Mouse (Mus musculus): ENCODE results near the gene Rsl1d1. TPM values are rescaled to one million over a fixed set of nuclear protein-coding genes. Genes with fewer than 3 reads are reported as not detected.

Rsl1d1 gene
- total and polyA plus RNA-seq, 2 experiments from 2014 or later: 71.0 to 106 TPM

DNA sequence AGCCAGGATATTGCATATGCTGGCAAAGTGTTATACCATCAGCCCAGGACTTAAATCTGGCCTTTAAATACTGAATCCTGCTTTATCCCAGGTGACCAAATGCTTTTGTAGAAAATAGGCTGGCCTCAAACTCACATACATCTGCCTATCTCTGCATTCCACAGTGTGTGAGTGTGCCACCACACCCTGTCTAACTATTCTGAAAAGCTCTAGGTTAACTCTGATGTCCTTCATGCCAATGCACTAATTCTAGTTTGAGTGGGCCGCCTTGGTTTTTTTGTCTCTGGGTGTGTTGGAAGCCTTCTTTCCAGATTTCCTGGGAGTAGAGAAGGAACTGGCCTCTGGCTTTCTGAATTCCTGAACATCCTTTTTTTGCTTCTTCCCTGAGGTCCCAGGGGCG lies 9.9 kb downstream of the Rsl1d1 start:
- H3K9ac ChIP-seq (replicated peaks; ENCODE audit: low read depth, low read length): no peak overlapping the region
- no peak overlapping the region for H3K27ac ChIP-seq (ENCODE audit: low read depth)
- no peak for ATAC-seq (ENCODE audit: insufficient read depth, low read depth)
- no peaks in the 10 kb centered on the region for H3K27me3 ChIP-seq (ENCODE audit: control insufficient read depth, insufficient read depth, low read length)
- TF ChIP-seq EP300 (IDR thresholded peaks at IDR 0.05; ENCODE audit: low read depth) (no peak), CTCF (IDR thresholded peaks at IDR 0.05; ENCODE audit: low read depth) (no peak)
- DNase-seq (ENCODE audit: low spot score): no peak
- H3K36me3 ChIP-seq (replicated peaks; ENCODE audit: control insufficient read depth, insufficient read depth, low read length): peaks cover 62% of the 10 kb centered on the region
- no peak overlapping the region for H3K4me2 ChIP-seq (ENCODE audit: low read depth, low read length)
- H3K4me3 ChIP-seq (ENCODE audit: low read depth, low read length): no peak overlapping the region
- WGBS: 87% methylated on average over 2 of the region's 2 CpGs
- no peaks in the 10 kb centered on the region for H3K4me1 ChIP-seq (ENCODE audit: control insufficient read depth, insufficient read depth)
- no peaks in the 10 kb centered on the region for H3K9me3 ChIP-seq (replicated peaks; ENCODE audit: control insufficient read depth, low read length)

DNA sequence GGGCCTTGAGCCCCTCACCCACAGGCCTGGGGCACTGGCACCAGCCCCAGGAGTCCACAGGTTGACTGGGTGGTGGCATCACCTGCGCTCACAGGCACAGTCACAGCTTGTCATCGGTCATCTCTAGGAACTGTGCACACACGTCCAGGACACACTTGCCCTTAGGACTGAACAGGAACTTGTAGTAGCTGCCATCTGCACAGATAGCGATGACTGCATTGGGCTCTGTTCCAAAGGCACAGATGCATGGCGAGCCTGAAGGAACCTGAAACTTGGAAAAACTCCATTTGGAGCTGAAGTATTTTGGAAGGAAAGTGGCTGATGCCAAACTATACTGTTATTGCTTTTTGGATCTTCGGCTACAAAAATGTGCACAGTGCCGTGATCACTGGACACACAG lies 13.0 kb downstream of the Rsl1d1 start:
- no peak overlapping the region for H3K27ac ChIP-seq (ENCODE audit: low read depth)
- no peaks in the 10 kb centered on the region for H3K4me1 ChIP-seq (ENCODE audit: control insufficient read depth, insufficient read depth)
- peaks cover 31% of the 10 kb centered on the region for H3K36me3 ChIP-seq (replicated peaks; ENCODE audit: control insufficient read depth, insufficient read depth, low read length)
- no peaks in the 10 kb centered on the region for H3K27me3 ChIP-seq (ENCODE audit: control insufficient read depth, insufficient read depth, low read length)
- DNase-seq (ENCODE audit: low spot score) (no peak), ATAC-seq (ENCODE audit: insufficient read depth, low read depth) (no peak)
- no peak overlapping the region for H3K4me2 ChIP-seq (ENCODE audit: low read depth, low read length)
- H3K9ac ChIP-seq (replicated peaks; ENCODE audit: low read depth, low read length): no peak overlapping the region
- TF ChIP-seq CTCF (IDR thresholded peaks at IDR 0.05; ENCODE audit: low read depth) (no peak), EP300 (IDR thresholded peaks at IDR 0.05; ENCODE audit: low read depth) (no peak)
- 60% methylated on average over 7 of the region's 7 CpGs for WGBS
- H3K9me3 ChIP-seq (replicated peaks; ENCODE audit: control insufficient read depth, low read length): no peaks in the 10 kb centered on the region
- no peak overlapping the region for H3K4me3 ChIP-seq (ENCODE audit: low read depth, low read length)

DNA sequence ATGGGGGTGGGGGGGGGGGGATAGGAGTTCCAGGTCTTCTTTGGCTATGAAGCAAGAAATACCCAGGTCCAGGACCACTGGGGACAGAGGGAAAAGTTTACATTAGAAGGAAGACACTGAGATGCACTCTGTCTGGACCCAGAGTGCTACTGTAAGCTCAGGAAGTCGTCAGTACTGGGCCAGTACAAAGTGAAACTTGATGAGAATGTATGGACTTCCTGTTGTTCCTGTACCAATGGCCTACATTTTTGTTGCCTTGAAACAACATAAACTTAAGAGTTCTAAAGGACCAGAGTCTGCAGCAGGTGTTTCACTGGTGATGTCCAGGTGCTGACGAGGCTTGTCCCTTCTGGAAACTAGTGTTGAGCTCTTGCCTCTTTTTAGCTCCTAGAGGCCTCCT lies 25.7 kb downstream of the Rsl1d1 start:
- no peak overlapping the region for H3K4me2 ChIP-seq (ENCODE audit: low read depth, low read length)
- no peak for ATAC-seq (ENCODE audit: insufficient read depth, low read depth)

DNA sequence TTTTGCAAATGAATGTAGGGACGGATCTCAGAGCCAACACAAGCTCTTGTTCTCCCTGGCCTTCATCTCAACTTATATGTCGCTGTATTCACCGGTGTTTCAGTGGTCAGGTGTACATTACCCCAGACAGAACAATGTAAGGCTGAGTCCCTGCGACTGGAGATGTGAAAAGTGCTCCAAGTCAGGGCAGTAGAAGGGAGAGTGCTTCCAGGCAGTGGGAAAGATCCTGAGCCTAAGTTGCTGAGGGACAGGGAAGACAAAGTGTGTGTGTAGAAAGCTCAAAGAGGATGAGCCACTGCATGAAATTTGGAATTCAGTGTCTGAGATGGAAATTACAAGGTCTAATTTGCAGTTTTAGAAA lies 26.3 kb downstream of the Rsl1d1 start:
- Histone ChIP-seq H3K4me1 (ENCODE audit: control insufficient read depth, insufficient read depth) (peaks cover 7% of the 10 kb centered on the region), H3K27ac (ENCODE audit: low read depth) (peak overlapping the region; percentile 92), H3K9me3 (replicated peaks; ENCODE audit: control insufficient read depth, low read length) (no peaks in the 10 kb centered on the region), H3K9ac (replicated peaks; ENCODE audit: low read depth, low read length) (peak overlapping the region; percentile 92), H3K36me3 (replicated peaks; ENCODE audit: control insufficient read depth, insufficient read depth, low read length) (no peaks in the 10 kb centered on the region), H3K4me3 (ENCODE audit: low read depth, low read length) (peak overlapping the region; percentile 95), H3K27me3 (ENCODE audit: control insufficient read depth, insufficient read depth, low read length) (no peaks in the 10 kb centered on the region), H3K4me2 (ENCODE audit: low read depth, low read length) (peak overlapping the region; percentile 88)
- ATAC-seq (ENCODE audit: insufficient read depth, low read depth): no peak
- no peak for DNase-seq (ENCODE audit: low spot score)
- TF ChIP-seq CTCF (IDR thresholded peaks at IDR 0.05; ENCODE audit: low read depth) (no peak), EP300 (IDR thresholded peaks at IDR 0.05; ENCODE audit: low read depth) (no peak)
- 4% methylated on average over 4 of the region's 4 CpGs for WGBS

More for the DNA sequence above, 25.7 kb downstream of the Rsl1d1 start:
- Histone ChIP-seq H3K9ac (replicated peaks; ENCODE audit: low read depth, low read length) (no peak overlapping the region), H3K27me3 (ENCODE audit: control insufficient read depth, insufficient read depth, low read length) (no peaks in the 10 kb centered on the region), H3K9me3 (replicated peaks; ENCODE audit: control insufficient read depth, low read length) (no peaks in the 10 kb centered on the region), H3K4me3 (ENCODE audit: low read depth, low read length) (no peak overlapping the region), H3K36me3 (replicated peaks; ENCODE audit: control insufficient read depth, insufficient read depth, low read length) (no peaks in the 10 kb centered on the region), H3K27ac (ENCODE audit: low read depth) (no peak overlapping the region), H3K4me1 (ENCODE audit: control insufficient read depth, insufficient read depth) (peaks cover 7% of the 10 kb centered on the region)
- no peak for DNase-seq (ENCODE audit: low spot score)
- TF ChIP-seq EP300 (IDR thresholded peaks at IDR 0.05; ENCODE audit: low read depth): no peak
- no peak for TF ChIP-seq CTCF (IDR thresholded peaks at IDR 0.05; ENCODE audit: low read depth)
- WGBS: 57% methylated on average over 2 of the region's 2 CpGs

DNA sequence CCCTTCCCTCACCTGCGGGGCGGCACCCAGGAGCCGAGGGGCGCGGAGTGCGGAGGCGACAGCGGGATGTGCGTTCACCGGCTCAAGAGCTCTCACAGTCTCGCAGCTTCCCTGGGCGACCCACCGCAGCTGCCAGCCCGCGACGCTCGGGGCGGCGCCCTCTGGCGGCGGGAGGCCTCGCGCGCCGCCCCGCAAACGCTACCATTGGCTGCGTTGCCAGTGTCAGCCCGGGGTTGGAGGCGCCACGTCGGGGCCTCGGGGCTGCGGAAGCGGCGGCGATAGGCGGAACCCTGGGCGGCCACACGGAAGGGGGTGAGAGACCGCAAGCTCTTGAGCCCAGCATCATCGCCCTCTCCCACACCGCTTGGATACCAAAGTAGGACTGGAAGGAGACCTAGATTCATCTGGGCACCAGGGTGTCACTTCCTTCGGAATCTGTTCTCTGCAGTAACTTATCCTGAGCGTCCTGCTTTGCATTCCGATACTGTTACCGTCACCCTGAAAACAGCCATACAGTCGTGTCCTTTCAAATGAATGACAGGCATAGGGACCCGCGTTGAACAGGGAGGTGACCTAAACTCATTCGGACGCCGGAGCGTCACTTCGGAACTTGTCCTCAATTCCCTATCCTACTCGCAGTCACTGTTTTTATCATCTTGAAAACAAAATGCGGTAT lies 26.8 kb downstream of the Rsl1d1 start, which contains the start of gene Zc3h7a:
Zc3h7a (minus strand) TSS at position 186 of the 676 bp plus-strand sequence.
- Histone ChIP-seq H3K4me1 (ENCODE audit: control insufficient read depth, insufficient read depth) (peaks cover 7% of the 10 kb centered on the region), H3K9ac (replicated peaks; ENCODE audit: low read depth, low read length) (peak within 1 kb of the TSS; percentile 92), H3K4me3 (ENCODE audit: low read depth, low read length) (peak within 1 kb of the TSS; percentile 95), H3K36me3 (replicated peaks; ENCODE audit: control insufficient read depth, insufficient read depth, low read length) (no peaks in the 10 kb centered on the region), H3K27ac (ENCODE audit: low read depth) (peak within 1 kb of the TSS; percentile 92), H3K9me3 (replicated peaks; ENCODE audit: control insufficient read depth, low read length) (no peaks in the 10 kb centered on the region), H3K27me3 (ENCODE audit: control insufficient read depth, insufficient read depth, low read length) (no peaks in the 10 kb centered on the region), H3K4me2 (ENCODE audit: low read depth, low read length) (peak within 1 kb of the TSS; percentile 88)
- peak; percentile 89 for DNase-seq (ENCODE audit: low spot score)
- peak; percentile 91 for ATAC-seq (ENCODE audit: insufficient read depth, low read depth)
- TF ChIP-seq EP300 (IDR thresholded peaks at IDR 0.05; ENCODE audit: low read depth): no peak
- TF ChIP-seq CTCF (IDR thresholded peaks at IDR 0.05; ENCODE audit: low read depth): peak; percentile 55
- under 1% methylated on average over 52 of the region's 57 CpGs for WGBS
